Mouse (Mus musculus): ENCODE results near the gene BC028528. TPM values are rescaled to one million over a fixed set of nuclear protein-coding genes. Genes with fewer than 3 reads are reported as not detected.
A peak's percentile ranks its signal among the peaks of the same experiment; 100 is the strongest.

Gene BC028528
- 25.2 and 26.7 TPM in 2 replicates for polyA plus RNA-seq (2015; fragmentation: Nextera tagmentation; extraction: Ambion mirVana)

- 17% methylated on average over 12 of the region's 12 CpGs for WGBS
Observed at GRCm38 (mm10) chr3:95891211-95892065, at the start of gene BC028528. Gene BC028528, minus strand, starts transcription at chr3:95892005.

GRCm38 (mm10) chr3:95938835-95939234, 47.0 kb upstream of the BC028528 start:
- Histone ChIP-seq H3K4me1 (no peaks in the 10 kb centered on the region), H3K9ac (no peak overlapping the region), H3K27me3 (replicated peaks) (no peaks in the 10 kb centered on the region), H3K36me3 (peaks cover 58% of the 10 kb centered on the region), H3K27ac (no peak overlapping the region), H3K4me3 (replicated peaks) (no peak overlapping the region), H3K4me2 (no peak overlapping the region), H3K9me3 (no peaks in the 10 kb centered on the region)
- ATAC-seq (ENCODE audit: insufficient read depth, low FRiP score, low read depth): no peak
- 95% methylated on average over 15 of the region's 15 CpGs for WGBS

More at GRCm38 (mm10) chr3:95891211-95892065, at the start of gene BC028528:
- H3K4me3 ChIP-seq (replicated peaks): peak within 1 kb of the TSS; percentile 35
- peak within 1 kb of the TSS; percentile 50 for H3K4me2 ChIP-seq
- no peaks in the 10 kb centered on the region for H3K36me3 ChIP-seq
- no peak for ATAC-seq (ENCODE audit: insufficient read depth, low FRiP score, low read depth)
- H3K27ac ChIP-seq: peak within 1 kb of the TSS; percentile 86
- peak within 1 kb of the TSS; percentile 14; the same call in 1 of the 2 replicates for H3K9ac ChIP-seq
- H3K27me3 ChIP-seq (replicated peaks): no peaks in the 10 kb centered on the region
- peaks cover 22% of the 10 kb centered on the region for H3K4me1 ChIP-seq
- H3K9me3 ChIP-seq: no peaks in the 10 kb centered on the region

DNA sequence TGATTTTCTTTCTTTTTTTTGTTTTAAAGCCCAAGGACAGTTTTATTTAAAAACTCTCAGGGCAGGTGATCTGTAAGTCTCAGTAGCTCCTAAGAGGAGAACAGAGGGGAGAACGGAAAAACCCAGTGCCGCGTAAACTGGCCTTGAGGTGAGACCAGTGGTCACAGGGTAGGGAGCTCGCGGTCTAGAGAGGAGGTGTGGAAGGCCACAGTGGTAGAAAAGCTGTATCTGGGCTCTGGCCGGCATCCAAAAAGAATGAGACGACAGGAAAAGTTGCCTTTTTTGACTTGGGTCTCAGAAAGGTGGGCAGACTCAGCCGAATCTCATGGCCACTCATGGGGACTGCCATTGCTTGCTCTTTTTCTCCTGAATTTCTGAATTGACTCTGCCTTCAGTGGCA, 46.4 kb upstream of the BC028528 start:
- H3K36me3 ChIP-seq: peaks cover 58% of the 10 kb centered on the region
- no peak for ATAC-seq (ENCODE audit: insufficient read depth, low FRiP score, low read depth)
- H3K9ac ChIP-seq: no peak overlapping the region
- H3K27ac ChIP-seq: no peak overlapping the region
- no peaks in the 10 kb centered on the region for H3K4me1 ChIP-seq
- no peaks in the 10 kb centered on the region for H3K27me3 ChIP-seq (replicated peaks)
- H3K4me3 ChIP-seq (replicated peaks): no peak overlapping the region
- H3K4me2 ChIP-seq: no peak overlapping the region
- WGBS: 98% methylated on average over 8 of the region's 8 CpGs
- no peaks in the 10 kb centered on the region for H3K9me3 ChIP-seq

GRCm38 (mm10) chr3:95934448-95934847, 42.6 kb upstream of the BC028528 start:
- Histone ChIP-seq H3K27me3 (replicated peaks) (no peaks in the 10 kb centered on the region), H3K9me3 (no peaks in the 10 kb centered on the region), H3K9ac (no peak overlapping the region), H3K27ac (no peak overlapping the region), H3K4me3 (replicated peaks) (no peak overlapping the region), H3K4me1 (0 out of 2 replicates have a peak, but pooled peaks cover 3% of the 10 kb centered on the region), H3K36me3 (peaks cover 39% of the 10 kb centered on the region), H3K4me2 (no peak overlapping the region)
- WGBS: 91% methylated on average over 1 of the region's 1 CpGs
- no peak for ATAC-seq (ENCODE audit: insufficient read depth, low FRiP score, low read depth)

- 0 out of 2 replicates have a peak, but pooled peaks cover 3% of the 10 kb centered on the region for H3K4me1 ChIP-seq
- no peak overlapping the region for H3K4me2 ChIP-seq
- H3K27me3 ChIP-seq (replicated peaks): no peaks in the 10 kb centered on the region
- WGBS: 93% methylated on average over 7 of the region's 7 CpGs
- no peaks in the 10 kb centered on the region for H3K9me3 ChIP-seq
- peaks cover 27% of the 10 kb centered on the region for H3K36me3 ChIP-seq
- no peak overlapping the region for H3K9ac ChIP-seq
- no peak overlapping the region for H3K4me3 ChIP-seq (replicated peaks)
- no peak overlapping the region for H3K27ac ChIP-seq
- ATAC-seq (ENCODE audit: insufficient read depth, low FRiP score, low read depth): no peak
Observed at GRCm38 (mm10) chr3:95933111-95933750, 41.4 kb upstream of the BC028528 start.

GRCm38 (mm10) chr3:95932566-95932965, 40.8 kb upstream of the BC028528 start:
- Histone ChIP-seq H3K9me3 (no peaks in the 10 kb centered on the region), H3K9ac (no peak overlapping the region), H3K4me2 (no peak overlapping the region), H3K36me3 (peaks cover 21% of the 10 kb centered on the region), H3K4me3 (replicated peaks) (no peak overlapping the region), H3K27ac (no peak overlapping the region), H3K27me3 (replicated peaks) (no peaks in the 10 kb centered on the region), H3K4me1 (0 out of 2 replicates have a peak, but pooled peaks cover 3% of the 10 kb centered on the region)
- no peak for ATAC-seq (ENCODE audit: insufficient read depth, low FRiP score, low read depth)
- WGBS: 87% methylated on average over 7 of the region's 7 CpGs

- WGBS: 62% methylated on average over 1 of the region's 1 CpGs
- Histone ChIP-seq H3K36me3 (peaks cover 17% of the 10 kb centered on the region), H3K4me3 (replicated peaks) (no peak overlapping the region), H3K27me3 (replicated peaks) (no peaks in the 10 kb centered on the region), H3K4me2 (no peak overlapping the region), H3K27ac (no peak overlapping the region), H3K9me3 (no peaks in the 10 kb centered on the region), H3K9ac (no peak overlapping the region), H3K4me1 (0 out of 2 replicates have a peak, but pooled peaks cover 3% of the 10 kb centered on the region)
- ATAC-seq (ENCODE audit: insufficient read depth, low FRiP score, low read depth): no peak
Observed at GRCm38 (mm10) chr3:95932157-95932556, 40.4 kb upstream of the BC028528 start.

GRCm38 (mm10) chr3:95931471-95931870, 39.7 kb upstream of the BC028528 start:
- no peak overlapping the region for H3K27ac ChIP-seq
- 0 out of 2 replicates have a peak, but pooled peaks cover 3% of the 10 kb centered on the region for H3K4me1 ChIP-seq
- no peak overlapping the region for H3K4me2 ChIP-seq
- WGBS: 91% methylated on average over 1 of the region's 1 CpGs
- no peak overlapping the region for H3K4me3 ChIP-seq (replicated peaks)
- no peak overlapping the region for H3K9ac ChIP-seq
- no peaks in the 10 kb centered on the region for H3K27me3 ChIP-seq (replicated peaks)
- peaks cover 12% of the 10 kb centered on the region for H3K36me3 ChIP-seq
- no peak for ATAC-seq (ENCODE audit: insufficient read depth, low FRiP score, low read depth)
- no peaks in the 10 kb centered on the region for H3K9me3 ChIP-seq

DNA sequence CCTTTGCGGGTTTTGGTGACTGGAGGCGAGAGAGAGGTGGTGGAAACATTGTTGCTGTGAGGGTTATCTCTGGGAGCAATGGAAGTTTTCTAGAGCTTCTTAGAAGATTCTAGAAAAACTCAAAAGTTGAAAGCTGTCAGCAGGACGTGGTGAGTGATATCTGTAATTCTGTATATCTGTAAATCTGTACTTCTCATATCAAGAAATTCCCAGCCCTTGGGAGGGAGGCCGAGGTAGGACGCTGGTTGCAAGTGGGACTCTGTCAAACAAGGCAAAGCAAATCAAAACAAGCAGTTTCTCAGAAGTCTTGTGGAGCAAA, 38.6 kb upstream of the BC028528 start:
- H3K9ac ChIP-seq: peak overlapping the region; percentile 95
- 0 out of 2 replicates have a peak, but pooled peaks cover 3% of the 10 kb centered on the region for H3K4me1 ChIP-seq
- peaks cover 10% of the 10 kb centered on the region for H3K36me3 ChIP-seq
- peak overlapping the region; percentile 90 for H3K27ac ChIP-seq
- H3K4me3 ChIP-seq (replicated peaks): peak overlapping the region; percentile 81
- no peaks in the 10 kb centered on the region for H3K9me3 ChIP-seq
- no peaks in the 10 kb centered on the region for H3K27me3 ChIP-seq (replicated peaks)
- no peak for ATAC-seq (ENCODE audit: insufficient read depth, low FRiP score, low read depth)
- peak overlapping the region; percentile 67 for H3K4me2 ChIP-seq
- WGBS: 1% methylated on average over 5 of the region's 5 CpGs

GRCm38 (mm10) chr3:95929581-95930470, 38.0 kb upstream of the BC028528 start:
- peak overlapping the region; percentile 95 for H3K9ac ChIP-seq
- ATAC-seq (ENCODE audit: insufficient read depth, low FRiP score, low read depth): no peak
- H3K4me1 ChIP-seq: 0 out of 2 replicates have a peak, but pooled peaks cover 3% of the 10 kb centered on the region
- H3K27ac ChIP-seq: peak overlapping the region; percentile 90
- no peaks in the 10 kb centered on the region for H3K27me3 ChIP-seq (replicated peaks)
- H3K4me2 ChIP-seq: peak overlapping the region; percentile 67
- peak overlapping the region; percentile 81 for H3K4me3 ChIP-seq (replicated peaks)
- H3K9me3 ChIP-seq: no peaks in the 10 kb centered on the region
- H3K36me3 ChIP-seq: peaks cover 4% of the 10 kb centered on the region
- under 1% methylated on average over 96 of the region's 105 CpGs for WGBS
